Mouse (Mus musculus) heart, postnatal 0 days (tissue): ENCODE measurements around the gene Elf5.

ENCODE experiments used
- CTCF ChIP-seq: IDR thresholded peaks from 2 replicates; pipeline ENCODE4 v1.5.1; 2016; ENCODE audit warnings: antibody characterized with exemption, control low read depth, low read depth
- EP300 ChIP-seq: IDR thresholded peaks from 2 replicates; pipeline ENCODE4 v1.6.1; 2016; ENCODE audit warnings: antibody characterized with exemption, low read depth

- no peak for TF ChIP-seq EP300
- TF ChIP-seq CTCF: no peak
These were observed 49.7 kb downstream of the Elf5 start for GRCm38 (mm10) chr2:103461210-103461609.
